Mouse (Mus musculus): ENCODE measurements at regions not wholly inside any gene's neighbourhood (a gene's known extent, or its start where the extent isn't known, plus 50 kb on each side); places are given as distances from the start of the nearest gene placed in this dataset. TPM values are rescaled to one million over a fixed set of nuclear protein-coding genes. Genes with fewer than 3 reads are reported as not detected.

GRCm38 (mm10) chr9:8273253-8273652, 139.2 kb upstream of the Cep126 start:
- no peak for TF ChIP-seq EP300 (IDR thresholded peaks at IDR 0.05; ENCODE audit: low read depth)
- no peak for TF ChIP-seq CTCF (IDR thresholded peaks at IDR 0.05; ENCODE audit: low read depth)
- Histone ChIP-seq H3K9me3 (ENCODE audit: control insufficient read depth, low read length) (no peaks in the 10 kb centered on the region), H3K36me3 (replicated peaks; ENCODE audit: control insufficient read depth, insufficient read depth, low read depth) (no peaks in the 10 kb centered on the region), H3K27me3 (ENCODE audit: control insufficient read depth, insufficient read depth, low read length) (no peaks in the 10 kb centered on the region), H3K4me2 (ENCODE audit: low read depth) (no peak overlapping the region), H3K4me1 (replicated peaks; ENCODE audit: control insufficient read depth in 2 of 2, insufficient read depth in 2 of 2, low read length in 1 of 2) (no peaks in the 10 kb centered on the region), H3K4me3 (ENCODE audit: insufficient read depth in 1 of 2, low read depth in 2 of 2, low read length in 2 of 2) (no peak overlapping the region), H3K9ac (replicated peaks) (no peak overlapping the region), H3K27ac (no peak overlapping the region)
- 63% methylated on average over 2 of the region's 2 CpGs for WGBS (ENCODE audit: insufficient replicate concordance)
- DNase-seq (ENCODE audit: low read depth in 3 of 3, low spot score in 3 of 3) (no peak), ATAC-seq (ENCODE audit: insufficient read depth) (no peak)

DNA sequence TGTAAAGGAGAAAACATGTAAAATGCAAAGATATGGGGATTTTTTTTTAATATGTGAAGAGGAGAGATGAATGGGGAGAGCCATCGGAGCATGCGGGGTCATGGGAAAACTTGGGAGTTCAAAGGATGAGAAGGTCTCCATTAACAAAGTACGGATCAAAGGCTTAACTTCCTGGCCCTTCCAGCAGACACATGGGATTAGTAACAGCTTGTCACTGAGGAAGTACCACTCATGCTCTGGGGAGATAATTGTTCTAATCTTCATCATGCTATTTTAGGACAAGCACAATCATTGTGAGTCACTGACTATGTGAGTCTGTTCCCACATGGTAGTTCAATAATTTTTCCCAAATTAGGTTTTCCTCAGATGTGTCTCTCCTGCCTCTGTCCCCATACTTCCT, 115.4 kb upstream of the Cep126 start:
- ATAC-seq (ENCODE audit: insufficient read depth) (no peak), DNase-seq (ENCODE audit: low read depth in 3 of 3, low spot score in 3 of 3) (no peak)
- H3K4me3 ChIP-seq (ENCODE audit: insufficient read depth in 1 of 2, low read depth in 2 of 2, low read length in 2 of 2) = no peak overlapping the region
- WGBS (ENCODE audit: insufficient replicate concordance) = 54% methylated on average over 3 of the region's 3 CpGs
- no peak for TF ChIP-seq CTCF (IDR thresholded peaks at IDR 0.05; ENCODE audit: low read depth)
- TF ChIP-seq EP300 (IDR thresholded peaks at IDR 0.05; ENCODE audit: low read depth) = no peak
- no peaks in the 10 kb centered on the region for H3K27me3 ChIP-seq (ENCODE audit: control insufficient read depth, insufficient read depth, low read length)
- no peaks in the 10 kb centered on the region for H3K36me3 ChIP-seq (replicated peaks; ENCODE audit: control insufficient read depth, insufficient read depth, low read depth)
- no peaks in the 10 kb centered on the region for H3K9me3 ChIP-seq (ENCODE audit: control insufficient read depth, low read length)
- H3K4me1 ChIP-seq (replicated peaks; ENCODE audit: control insufficient read depth in 2 of 2, insufficient read depth in 2 of 2, low read length in 1 of 2) = no peaks in the 10 kb centered on the region
- no peak overlapping the region for H3K4me2 ChIP-seq (ENCODE audit: low read depth)
- no peak overlapping the region for H3K9ac ChIP-seq (replicated peaks)
- H3K27ac ChIP-seq = no peak overlapping the region

- no peaks in the 10 kb centered on the region for H3K9me3 ChIP-seq (ENCODE audit: control insufficient read depth, low read length)
- TF ChIP-seq EP300 (IDR thresholded peaks at IDR 0.05; ENCODE audit: low read depth) (no peak), CTCF (IDR thresholded peaks at IDR 0.05; ENCODE audit: low read depth) (no peak)
- no peaks in the 10 kb centered on the region for H3K27me3 ChIP-seq (ENCODE audit: control insufficient read depth, insufficient read depth, low read length)
- H3K27ac ChIP-seq = no peak overlapping the region
- H3K9ac ChIP-seq (replicated peaks) = no peak overlapping the region
- ATAC-seq (ENCODE audit: insufficient read depth) (no peak), DNase-seq (ENCODE audit: low read depth in 3 of 3, low spot score in 3 of 3) (no peak)
- H3K4me2 ChIP-seq (ENCODE audit: low read depth) = no peak overlapping the region
- no peaks in the 10 kb centered on the region for H3K4me1 ChIP-seq (replicated peaks; ENCODE audit: control insufficient read depth in 2 of 2, insufficient read depth in 2 of 2, low read length in 1 of 2)
- H3K36me3 ChIP-seq (replicated peaks; ENCODE audit: control insufficient read depth, insufficient read depth, low read depth) = no peaks in the 10 kb centered on the region
- H3K4me3 ChIP-seq (ENCODE audit: insufficient read depth in 1 of 2, low read depth in 2 of 2, low read length in 2 of 2) = no peak overlapping the region
Measured at GRCm38 (mm10) chr9:8228078-8228477, 94.0 kb upstream of the Cep126 start.

DNA sequence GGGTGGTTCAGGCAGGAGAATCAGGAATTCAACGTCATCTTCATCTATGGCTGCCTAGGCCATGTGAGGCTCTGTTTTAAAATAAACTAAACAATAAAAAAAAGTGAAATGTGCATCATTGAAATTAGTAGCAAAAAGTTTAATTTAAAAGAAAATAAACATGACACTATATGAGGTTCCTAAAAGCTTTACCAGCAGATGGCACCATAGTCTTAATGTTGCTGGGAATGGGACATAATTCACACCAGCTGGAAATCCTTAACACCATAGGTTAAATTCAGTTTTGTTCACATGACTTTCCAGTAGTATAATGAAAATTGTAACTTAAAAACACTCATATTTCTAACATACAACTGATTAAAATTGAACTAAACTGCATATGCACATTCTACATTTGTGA, 92.3 kb upstream of the Cep126 start:
- TF ChIP-seq CTCF (IDR thresholded peaks at IDR 0.05; ENCODE audit: low read depth) (no peak; the same call in 1 of the 2 replicates), EP300 (IDR thresholded peaks at IDR 0.05; ENCODE audit: low read depth) (no peak)
- Histone ChIP-seq H3K4me1 (replicated peaks; ENCODE audit: control insufficient read depth in 2 of 2, insufficient read depth in 2 of 2, low read length in 1 of 2) (no peaks in the 10 kb centered on the region), H3K4me3 (ENCODE audit: insufficient read depth in 1 of 2, low read depth in 2 of 2, low read length in 2 of 2) (no peak overlapping the region), H3K36me3 (replicated peaks; ENCODE audit: control insufficient read depth, insufficient read depth, low read depth) (no peaks in the 10 kb centered on the region), H3K27me3 (ENCODE audit: control insufficient read depth, insufficient read depth, low read length) (no peaks in the 10 kb centered on the region), H3K27ac (no peak overlapping the region), H3K4me2 (ENCODE audit: low read depth) (no peak overlapping the region), H3K9me3 (ENCODE audit: control insufficient read depth, low read length) (no peaks in the 10 kb centered on the region), H3K9ac (replicated peaks) (no peak overlapping the region)
- 26% methylated on average over 1 of the region's 1 CpGs for WGBS (ENCODE audit: insufficient replicate concordance)
- DNase-seq (ENCODE audit: low read depth in 3 of 3, low spot score in 3 of 3) (no peak), ATAC-seq (ENCODE audit: insufficient read depth) (no peak)

GRCm38 (mm10) chr9:8208855-8209254, 74.8 kb upstream of the Cep126 start:
- no peak for DNase-seq (ENCODE audit: low read depth in 3 of 3, low spot score in 3 of 3)
- Histone ChIP-seq H3K4me2 (ENCODE audit: low read depth) (no peak overlapping the region), H3K9ac (replicated peaks) (no peak overlapping the region), H3K4me3 (ENCODE audit: insufficient read depth in 1 of 2, low read depth in 2 of 2, low read length in 2 of 2) (no peak overlapping the region), H3K9me3 (ENCODE audit: control insufficient read depth, low read length) (no peaks in the 10 kb centered on the region), H3K4me1 (replicated peaks; ENCODE audit: control insufficient read depth in 2 of 2, insufficient read depth in 2 of 2, low read length in 1 of 2) (no peaks in the 10 kb centered on the region), H3K27ac (no peak overlapping the region), H3K27me3 (ENCODE audit: control insufficient read depth, insufficient read depth, low read length) (no peaks in the 10 kb centered on the region), H3K36me3 (replicated peaks; ENCODE audit: control insufficient read depth, insufficient read depth, low read depth) (no peaks in the 10 kb centered on the region)
- no peak for ATAC-seq (ENCODE audit: insufficient read depth)
- no peak for TF ChIP-seq EP300 (IDR thresholded peaks at IDR 0.05; ENCODE audit: low read depth)
- peak; percentile 37; the same call in 1 of the 2 replicates for TF ChIP-seq CTCF (IDR thresholded peaks at IDR 0.05; ENCODE audit: low read depth)

- no peak for ATAC-seq (ENCODE audit: insufficient read depth)
- WGBS (ENCODE audit: insufficient replicate concordance) = 46% methylated on average over 1 of the region's 1 CpGs
- Histone ChIP-seq H3K36me3 (replicated peaks; ENCODE audit: control insufficient read depth, insufficient read depth, low read depth) (no peaks in the 10 kb centered on the region), H3K27ac (no peak overlapping the region), H3K27me3 (ENCODE audit: control insufficient read depth, insufficient read depth, low read length) (no peaks in the 10 kb centered on the region), H3K9ac (replicated peaks) (no peak overlapping the region), H3K4me3 (ENCODE audit: insufficient read depth in 1 of 2, low read depth in 2 of 2, low read length in 2 of 2) (no peak overlapping the region), H3K4me2 (ENCODE audit: low read depth) (no peak overlapping the region), H3K9me3 (ENCODE audit: control insufficient read depth, low read length) (no peaks in the 10 kb centered on the region), H3K4me1 (replicated peaks; ENCODE audit: control insufficient read depth in 2 of 2, insufficient read depth in 2 of 2, low read length in 1 of 2) (no peaks in the 10 kb centered on the region)
- TF ChIP-seq CTCF (IDR thresholded peaks at IDR 0.05; ENCODE audit: low read depth) (no peak), EP300 (IDR thresholded peaks at IDR 0.05; ENCODE audit: low read depth) (no peak)
- no peak for DNase-seq (ENCODE audit: low read depth in 3 of 3, low spot score in 3 of 3)
Measured at GRCm38 (mm10) chr9:8185433-8185832, 51.3 kb upstream of the Cep126 start.

MicroRNAs encoded in the stretch of these regions (microRNA counts, 519-probe panel; counts per million panel counts)
- 69.9 counts per million for microRNA mmu-miR-1899

Small RNA genes in the stretch of these regions (microRNA-seq; reads per million reads assigned to microRNA genes)
- not detected for gene Mir1899

Measured in liver, embryonic 14.5 days (tissue).